Mouse (Mus musculus) olfactory bulb, adult 2 months (tissue): ENCODE measurements at regions not wholly inside any gene's neighbourhood (a gene's known extent, or its start where the extent isn't known, plus 50 kb on each side); places are given as distances from the start of the nearest gene placed in this dataset.

Experiments
- CTCF ChIP-seq: fragments of 200-500 bp; IDR thresholded peaks from 2 replicates; pipeline ENCODE4 v1.5.1; 2012; ENCODE audit warnings: low read depth, mild to moderate bottlenecking, low read length, moderate library complexity; ENCODE audit not compliant: insufficient read depth
- POLR2A ChIP-seq: fragments of 200-500 bp; IDR thresholded peaks from 2 replicates; pipeline ENCODE4 v1.6.1; 2012; ENCODE audit warnings: mild to moderate bottlenecking, low read depth, low read length, moderate library complexity; ENCODE audit not compliant: insufficient read depth

DNA sequence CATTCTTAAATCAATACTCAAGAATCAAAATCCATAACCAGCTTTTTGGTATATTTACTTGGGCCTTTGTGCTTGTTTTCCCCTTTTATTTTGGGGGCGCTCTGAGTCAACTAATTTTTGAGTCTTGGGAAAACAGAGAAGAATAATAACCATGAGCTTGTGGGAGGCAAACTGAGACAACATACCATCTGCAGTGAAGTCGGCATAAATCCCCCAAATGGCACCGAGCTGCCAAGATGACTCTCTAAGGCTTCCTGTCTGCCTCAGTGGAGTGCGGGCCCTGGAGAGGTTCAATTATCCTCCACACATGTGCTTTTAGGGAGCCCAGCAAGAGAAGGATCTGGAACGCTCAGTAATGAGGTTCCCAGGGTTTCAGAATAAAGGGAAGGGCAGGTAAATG, 333.1 kb downstream of the Fut8 start:
- TF ChIP-seq CTCF: no peak
- TF ChIP-seq POLR2A: no peak
